Mouse (Mus musculus): Measurements from ENCODE around the gene Fam90a1b. TPM values are rescaled to one million over a fixed set of nuclear protein-coding genes. Genes with fewer than 3 reads are reported as not detected.
"Not testable (repeated sequence)": the region's sequence is repeated elsewhere in the genome, so short reads cannot be mapped to it uniquely, and the experiment has no call there.

The Fam90a1b gene
- total RNA-seq (2021) (not detected), polyA plus RNA-seq (2012; rRNA removed) (not detected in 2 replicates)
- long read RNA-seq, result 0 reads

DNA sequence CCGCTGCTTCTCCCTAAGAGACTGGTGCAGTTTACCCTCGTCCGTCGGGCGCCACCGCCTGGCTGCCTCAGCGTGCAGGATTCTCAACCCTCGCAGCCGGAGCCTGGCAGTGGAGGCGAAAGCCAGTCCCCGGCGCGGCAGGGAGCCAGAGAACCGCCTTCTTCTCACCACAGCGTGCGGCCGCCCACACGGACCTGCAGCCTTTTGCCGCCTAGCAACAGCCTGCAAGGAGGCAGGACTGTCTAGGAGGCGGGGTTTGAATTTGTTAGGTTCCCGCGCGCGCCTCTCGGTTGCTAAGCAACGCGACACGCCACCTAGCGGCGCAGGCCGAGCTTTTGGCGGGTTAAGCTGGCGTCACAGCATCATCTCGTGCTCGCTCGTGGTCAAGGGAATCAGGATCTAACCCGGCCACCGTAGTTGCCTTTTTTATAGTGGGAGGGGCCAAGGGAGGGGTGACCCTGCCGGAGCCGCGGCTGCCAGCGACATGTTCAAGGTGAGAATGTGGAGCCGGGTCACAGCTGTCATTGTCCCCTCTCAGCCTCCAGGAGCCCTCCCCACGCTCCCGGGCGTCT is at the start of gene Fam90a1b, which contains the start of gene Apoo:
Gene Fam90a1b (minus strand): TSS at position 108 of the 572 bp plus-strand sequence.
Gene Apoo (plus strand): TSS at position 448 of the 572 bp plus-strand sequence.
- DNase-seq, result peak; percentile 98

DNA sequence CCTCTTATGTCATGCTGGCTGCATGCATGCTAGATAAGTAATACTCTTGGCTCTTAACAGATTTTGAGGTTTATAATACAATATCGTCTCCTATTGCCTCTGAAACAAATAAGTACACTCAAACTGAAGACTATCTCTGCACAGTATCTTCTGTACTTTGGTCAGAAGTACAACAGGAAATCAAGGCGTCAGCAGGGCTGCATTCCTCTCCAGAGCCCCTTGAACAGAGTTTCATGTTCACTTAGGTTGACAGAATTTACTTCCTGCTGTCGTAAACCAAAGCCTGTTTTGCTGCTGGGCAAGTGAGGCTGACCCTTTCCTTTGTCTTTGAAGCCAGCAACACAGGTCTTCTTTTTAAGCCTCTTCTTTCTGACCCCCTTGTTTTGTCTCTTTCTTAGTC is 42.4 kb upstream of the Fam90a1b start:
- no peak for DNase-seq

DNA sequence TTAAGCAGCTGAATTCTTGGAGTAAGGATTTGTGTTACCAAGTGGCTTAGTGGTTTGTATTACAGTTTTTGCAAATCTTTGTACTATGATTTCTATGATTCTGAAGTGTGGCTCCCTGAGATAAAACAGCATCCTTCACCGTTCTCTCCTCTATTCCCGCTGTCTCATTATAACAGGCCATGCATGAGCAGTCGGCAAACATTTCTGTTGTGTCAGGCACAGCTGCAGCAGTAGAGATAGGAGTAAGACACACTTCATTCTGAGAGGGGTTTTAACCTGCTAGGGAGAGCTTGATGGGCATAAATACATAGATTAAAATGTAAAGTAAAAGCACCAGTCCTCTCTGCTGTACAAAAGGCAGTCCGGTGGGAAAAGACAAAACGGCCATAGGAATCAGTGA is 12.2 kb upstream of the Fam90a1b start:
- DNase-seq, result no peak

DNA sequence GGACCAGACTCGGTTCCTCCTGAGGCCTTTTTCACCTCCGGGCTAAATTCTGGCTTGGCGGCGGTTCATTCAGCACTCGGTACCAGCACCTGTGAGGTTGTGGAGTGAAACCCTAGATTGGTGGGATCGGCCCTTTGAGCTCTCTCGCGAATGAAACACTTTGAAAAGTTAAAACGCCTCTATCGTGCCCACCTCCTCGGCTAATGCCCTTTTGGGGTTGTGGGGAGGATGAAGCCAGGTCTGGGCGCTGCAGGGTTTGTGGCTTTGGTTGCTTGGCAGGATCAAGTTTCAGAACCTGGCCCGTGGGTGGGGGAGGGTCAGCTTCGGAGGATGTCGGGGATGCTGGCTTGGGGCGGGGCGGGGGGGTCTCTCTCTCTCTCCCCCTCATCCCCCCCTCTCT is 671 bp upstream of the Fam90a1b start:
- DNase-seq, result no peak

DNA sequence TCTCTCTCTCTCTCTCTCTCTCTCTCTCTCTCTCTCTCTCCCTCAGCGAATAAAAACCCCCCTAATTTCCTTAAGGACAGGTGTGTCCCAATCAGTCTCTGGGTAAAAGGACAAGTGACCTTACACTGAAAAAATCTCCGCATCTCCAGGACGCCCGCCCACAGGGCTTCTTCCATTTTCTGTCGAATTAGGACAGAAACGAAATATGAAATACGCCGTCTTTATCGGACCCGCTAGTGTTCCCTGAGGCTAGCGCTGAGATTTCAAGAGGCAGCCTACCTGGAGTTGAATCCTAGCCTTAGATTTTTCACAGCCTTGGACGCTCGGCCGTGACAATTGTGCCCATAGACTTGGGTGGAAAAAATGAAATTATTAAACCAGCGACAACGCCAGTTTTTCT is 548 bp downstream of the Fam90a1b start:
- DNase-seq, result peak; percentile 5

DNA sequence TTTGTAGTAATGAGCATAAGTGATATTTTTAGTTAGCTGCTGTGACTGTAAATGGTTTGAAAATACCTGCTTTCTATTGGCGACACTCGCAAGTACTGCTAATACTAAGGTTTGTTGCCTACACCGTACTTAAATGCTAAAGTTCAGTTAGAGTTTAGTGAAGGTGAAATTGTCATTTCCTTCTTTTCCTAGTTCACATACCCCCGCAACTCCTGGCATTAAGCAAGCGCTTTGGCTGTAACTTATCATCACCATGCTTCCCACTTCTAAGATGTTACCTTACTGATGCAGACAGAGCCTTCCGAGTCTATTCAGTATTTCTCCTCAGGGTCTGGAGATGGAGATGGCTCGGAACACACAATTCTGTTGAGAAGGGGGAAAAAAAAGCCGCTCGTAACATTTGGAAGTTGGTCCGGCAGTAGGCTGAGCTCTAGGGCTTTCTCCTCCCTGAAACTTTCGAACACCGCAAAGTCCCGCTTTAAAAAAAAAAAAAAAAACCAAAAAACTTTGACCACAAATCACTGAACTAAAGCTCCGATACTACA is 1.1 kb downstream of the Fam90a1b start:
- no peak for DNase-seq

DNA sequence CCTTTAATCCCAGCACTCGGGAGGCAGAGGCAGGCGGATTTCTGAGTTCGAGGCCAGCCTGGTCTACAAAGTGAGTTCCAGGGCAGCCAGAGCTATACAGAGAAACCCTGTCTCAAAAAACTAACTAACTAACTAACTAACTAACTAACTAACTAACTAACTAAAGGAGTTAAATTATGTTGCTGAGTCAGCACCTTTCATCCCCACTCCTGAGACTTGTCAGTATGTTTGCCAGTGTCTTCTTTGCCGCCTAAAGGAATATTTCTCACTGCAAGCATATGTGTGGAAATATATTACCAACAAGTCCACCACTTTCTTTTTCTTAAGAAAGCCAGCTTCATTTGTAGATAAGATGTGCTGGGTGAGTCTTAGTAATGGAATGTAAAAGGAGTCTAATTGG is 22.9 kb downstream of the Fam90a1b start:
- not testable (repeated sequence) for DNase-seq

DNA sequence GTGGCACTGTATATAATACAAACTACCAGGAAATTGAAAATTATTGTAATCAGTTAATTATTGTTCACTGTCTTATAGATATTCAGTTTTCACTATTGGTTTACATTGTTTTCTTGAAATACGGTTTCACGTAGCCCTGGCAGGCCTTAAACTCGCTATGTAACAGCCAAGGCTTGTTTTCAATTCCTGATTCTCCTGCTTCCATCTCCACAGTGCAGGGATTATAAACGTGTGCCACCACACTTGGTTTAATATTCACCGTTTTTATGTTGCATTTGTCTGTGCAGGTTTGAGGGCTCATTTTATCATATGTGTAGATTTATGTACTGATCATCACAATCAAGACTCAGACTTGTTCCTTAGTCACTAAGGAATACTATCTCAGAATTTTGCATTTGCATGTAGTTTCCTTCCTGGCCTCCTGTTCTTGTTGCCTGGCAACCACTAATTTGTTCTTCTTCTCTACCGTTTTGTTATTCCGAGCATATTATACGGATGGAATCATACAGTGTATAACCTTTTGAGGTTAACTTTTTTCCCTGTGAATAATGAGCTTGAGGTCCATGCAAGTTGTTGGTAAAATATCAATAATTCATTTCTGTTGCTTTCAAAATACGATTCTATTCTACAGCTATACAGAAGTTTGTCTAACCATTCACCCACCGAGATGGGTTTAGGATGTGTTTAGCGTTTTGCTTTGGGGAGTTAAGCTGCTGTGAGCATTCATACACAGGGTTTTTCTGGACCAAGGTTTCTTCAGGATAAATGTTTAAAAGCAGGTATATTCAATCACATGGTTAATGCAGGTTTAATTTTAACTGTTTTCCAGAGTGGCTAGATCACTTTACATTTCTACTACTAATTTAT is 45.3 kb downstream of the Fam90a1b start:
- DNase-seq, result no peak

Small RNAs within 50 kb of the gene (microRNA-seq; reads per million reads assigned to microRNA genes)
- gene Gm44477, result 0 reads per million in 2 experiments

Other genes with a start within 250 kb of the Fam90a1b start
- 10 to 100 TPM; 19.6 to 28.6 TPM for gene Zfx, start 243.1 kb downstream of the Fam90a1b start, total RNA-seq (2021)
- 1.7 and 1.8 TPM in 2 replicates for gene Zfx, start 243.1 kb downstream of the Fam90a1b start, polyA plus RNA-seq (2012; rRNA removed)
- 100 to 1,000 TPM; 146 to 180 TPM for gene Eif2s3x, start 153.9 kb downstream of the Fam90a1b start, total RNA-seq (2021)
- gene Eif2s3x, start 153.9 kb downstream of the Fam90a1b start, polyA plus RNA-seq (2012; rRNA removed), result 20.0 and 29.9 TPM in 2 replicates
- 10 to 100 TPM; 15.7 to 18.7 TPM for gene Klhl15, start 132.2 kb downstream of the Fam90a1b start, total RNA-seq (2021)
- gene Klhl15, start 132.2 kb downstream of the Fam90a1b start, polyA plus RNA-seq (2012; rRNA removed), result 18.1 and 24.6 TPM in 2 replicates
- gene Apoo, start 340 bp upstream of the Fam90a1b start, total RNA-seq (2021), result 10 to 100 TPM; 63.3 to 93.3 TPM
- 3.5 and 6.7 TPM in 2 replicates for gene Apoo, start 340 bp upstream of the Fam90a1b start, polyA plus RNA-seq (2012; rRNA removed)
- 100 to 1,000 TPM; 267 to 274 TPM for gene Maged1, start 175.4 kb upstream of the Fam90a1b start, total RNA-seq (2021)
- 233 and 305 TPM in 2 replicates for gene Maged1, start 175.4 kb upstream of the Fam90a1b start, polyA plus RNA-seq (2012; rRNA removed)